In genomic region chr10:84447411-84447821, GRCm38 (mm10) we compare ENCODE assay signal across 10 mouse cellular contexts. TPM values are rescaled to one million over a fixed set of nuclear protein-coding genes. Genes with fewer than 3 reads are reported as not detected.
DNase-seq lines count a peak whose midpoint lies in the region; ATAC-seq lines count a peak whose summit lies in the region.
"Had no signal": no experiment of that assay in that cellular context is flagged by ENCODE, and none has a peak within 500 bp of the region (broad histone marks: within the 10 kb centered on the region; RNA-seq: fewer than 3 reads in every experiment).

No protein-coding gene starts in this region.

- H3K4me3 ChIP-seq in liver, embryonic 13.5 days (replicated peaks): no peak overlapping the region
- no peak overlapping the region for H3K4me3 ChIP-seq in liver, embryonic 11.5 days (ENCODE audit: low read depth, low read length)
- no peak overlapping the region for H3K4me3 ChIP-seq in forebrain, embryonic 13.5 days
- H3K4me3 ChIP-seq in hindbrain, embryonic 13.5 days: no peak overlapping the region

- 48% methylated on average over 8 of the region's 8 CpGs for WGBS in liver, embryonic 13.5 days (ENCODE audit: insufficient replicate concordance)
- 59% methylated on average over 8 of the region's 8 CpGs for WGBS in liver, embryonic 11.5 days
- 4% methylated on average over 8 of the region's 8 CpGs for WGBS in forebrain, embryonic 13.5 days
- WGBS in hindbrain, embryonic 13.5 days: 3% methylated on average over 8 of the region's 8 CpGs

- no peaks in the 10 kb centered on the region for H3K9me3 ChIP-seq in liver, embryonic 13.5 days (replicated peaks)
- no peaks in the 10 kb centered on the region for H3K9me3 ChIP-seq in liver, embryonic 11.5 days (ENCODE audit: control insufficient read depth, low read length)
- H3K9me3 ChIP-seq in forebrain, embryonic 13.5 days (replicated peaks): no peaks in the 10 kb centered on the region
- H3K9me3 ChIP-seq in hindbrain, embryonic 13.5 days: no peaks in the 10 kb centered on the region

- H3K4me1 ChIP-seq in liver, embryonic 13.5 days (replicated peaks): no peaks in the 10 kb centered on the region
- H3K4me1 ChIP-seq in liver, embryonic 11.5 days (replicated peaks; ENCODE audit: control insufficient read depth, insufficient read depth, low read length): no peaks in the 10 kb centered on the region
- H3K4me1 ChIP-seq in forebrain, embryonic 13.5 days: peaks cover 19% of the 10 kb centered on the region
- H3K4me1 ChIP-seq in hindbrain, embryonic 13.5 days (replicated peaks): peaks cover 19% of the 10 kb centered on the region

- DNase-seq in liver, embryonic 13.5 days: no peak
- DNase-seq in liver, embryonic 11.5 days (ENCODE audit: low spot score): no peak
- DNase-seq in retina, embryonic 14.5 days (ENCODE audit: low spot score): peak; percentile 66
- no peak for DNase-seq in frontal cortex, postnatal 36 days (ENCODE audit: low spot score in 2 of 2)
- DNase-seq in cerebellum, adult 11 months: no peak
- DNase-seq in lung, adult 18-20 months: no peak
- DNase-seq: right cerebral cortex, postnatal 25 days had no signal

- H3K9ac ChIP-seq in liver, embryonic 13.5 days: no peak overlapping the region
- no peak overlapping the region for H3K9ac ChIP-seq in liver, embryonic 11.5 days (ENCODE audit: low read depth, low read length)
- no peak overlapping the region for H3K9ac ChIP-seq in forebrain, embryonic 13.5 days
- no peak overlapping the region for H3K9ac ChIP-seq in hindbrain, embryonic 13.5 days
- H3K9ac ChIP-seq: liver, embryonic 14.5 days had no signal

- no peak overlapping the region for H3K27ac ChIP-seq in liver, embryonic 13.5 days
- H3K27ac ChIP-seq in liver, embryonic 11.5 days (ENCODE audit: low read depth, low read length): no peak overlapping the region
- H3K27ac ChIP-seq in forebrain, embryonic 13.5 days: no peak overlapping the region
- peak overlapping the region; percentile 8; the same call in 1 of the 2 replicates for H3K27ac ChIP-seq in hindbrain, embryonic 13.5 days
- H3K27ac ChIP-seq: liver, embryonic 14.5 days had no signal

- ATAC-seq in liver, embryonic 13.5 days (ENCODE audit: low read depth): 0 out of 2 replicates have a peak, but pooled peaks have one; percentile 15
- no peak for ATAC-seq in liver, embryonic 11.5 days (replicated peaks; ENCODE audit: low FRiP score)
- ATAC-seq in forebrain, embryonic 13.5 days: peak; percentile 45; the same call in 1 of the 2 replicates
- no peak; the same call in 1 of the 2 replicates for ATAC-seq in hindbrain, embryonic 13.5 days (ENCODE audit: low FRiP score)

- no peaks in the 10 kb centered on the region for H3K36me3 ChIP-seq in liver, embryonic 13.5 days
- no peaks in the 10 kb centered on the region for H3K36me3 ChIP-seq in liver, embryonic 11.5 days (ENCODE audit: control insufficient read depth, insufficient read depth, low read length)
- no peaks in the 10 kb centered on the region for H3K36me3 ChIP-seq in forebrain, embryonic 13.5 days (ENCODE audit: poor library complexity, severe bottlenecking)
- no peaks in the 10 kb centered on the region for H3K36me3 ChIP-seq in hindbrain, embryonic 13.5 days

- H3K4me2 ChIP-seq in liver, embryonic 13.5 days: no peak overlapping the region
- no peak overlapping the region for H3K4me2 ChIP-seq in liver, embryonic 11.5 days
- no peak overlapping the region for H3K4me2 ChIP-seq in forebrain, embryonic 13.5 days
- H3K4me2 ChIP-seq in hindbrain, embryonic 13.5 days: no peak overlapping the region

- H3K27me3 ChIP-seq in liver, embryonic 13.5 days: peaks cover 12% of the 10 kb centered on the region
- H3K27me3 ChIP-seq in liver, embryonic 11.5 days (replicated peaks; ENCODE audit: control insufficient read depth, insufficient read depth, low read length): no peaks in the 10 kb centered on the region; the same call in 1 of the 2 replicates
- no peaks in the 10 kb centered on the region for H3K27me3 ChIP-seq in forebrain, embryonic 13.5 days
- no peaks in the 10 kb centered on the region for H3K27me3 ChIP-seq in hindbrain, embryonic 13.5 days

RNA-seq across cellular contexts. Expression of gene Nuak1, which starts 7.0 kb away (rescaled TPM):
- polyA plus RNA-seq in liver, embryonic 13.5 days (2015; fragmentation: Nextera tagmentation; extraction: Ambion mirVana): 0.12 TPM in 2 replicates
- polyA plus RNA-seq in liver, embryonic 11.5 days (2014; fragmentation: Nextera tagmentation; extraction: Ambion mirVana): 0.47 and 0.70 TPM in 2 replicates
- 5.3 and 7.4 TPM in 2 replicates for polyA plus RNA-seq in forebrain, embryonic 13.5 days (2015; fragmentation: Nextera tagmentation; extraction: Ambion mirVana)
- polyA plus RNA-seq in hindbrain, embryonic 13.5 days (2015; fragmentation: Nextera tagmentation; extraction: Ambion mirVana): 4.6 and 4.8 TPM in 2 replicates

Comparison
In these comparisons a context has a peak if more than half of its experiments do, and no peak if none do; other contexts are left out.
1. ATAC-seq: peak in liver, embryonic 13.5 days (single experiment) and forebrain, embryonic 13.5 days (single experiment); none in liver, embryonic 11.5 days (single experiment) and hindbrain, embryonic 13.5 days (single experiment).